Mouse (Mus musculus): ENCODE measurements around the gene Ginm1. TPM values are rescaled to one million over a fixed set of nuclear protein-coding genes. Genes with fewer than 3 reads are reported as not detected.

The Ginm1 gene
- polyA plus RNA-seq, 1 experiment from 2014 or later = 55.3 TPM

GRCm38 (mm10) chr10:7832171-7832676, 39.6 kb upstream of the Ginm1 start, which contains the start of gene Zc3h12d:
TSS of gene Zc3h12d (plus strand) at chr10:7832470.
- Histone ChIP-seq H3K4me1 (0 out of 2 replicates have a peak, but pooled peaks cover 3% of the 10 kb centered on the region), H3K27ac (no peak within 1 kb of the TSS), H3K36me3 (ENCODE audit: poor library complexity, severe bottlenecking) (no peaks in the 10 kb centered on the region), H3K4me2 (peak within 1 kb of the TSS; percentile 34), H3K4me3 (no peak within 1 kb of the TSS), H3K9me3 (replicated peaks) (no peaks in the 10 kb centered on the region), H3K9ac (no peak within 1 kb of the TSS), H3K27me3 (no peaks in the 10 kb centered on the region)
- 7% methylated on average over 15 of the region's 15 CpGs for WGBS
- ATAC-seq = 0 out of 2 replicates have a peak, but pooled peaks have one; percentile 24

GRCm38 (mm10) chr10:7826106-7826505, 33.5 kb upstream of the Ginm1 start:
- Histone ChIP-seq H3K27ac (no peak overlapping the region), H3K9ac (no peak overlapping the region), H3K36me3 (ENCODE audit: poor library complexity, severe bottlenecking) (peaks cover 42% of the 10 kb centered on the region), H3K4me3 (no peak overlapping the region), H3K9me3 (replicated peaks) (no peaks in the 10 kb centered on the region), H3K27me3 (no peaks in the 10 kb centered on the region), H3K4me2 (no peak overlapping the region), H3K4me1 (no peaks in the 10 kb centered on the region)
- 93% methylated on average over 9 of the region's 9 CpGs for WGBS
- ATAC-seq = no peak

GRCm38 (mm10) chr10:7825281-7825665, 32.6 kb upstream of the Ginm1 start:
- Histone ChIP-seq H3K27me3 (no peaks in the 10 kb centered on the region), H3K4me1 (no peaks in the 10 kb centered on the region), H3K9ac (no peak overlapping the region), H3K36me3 (ENCODE audit: poor library complexity, severe bottlenecking) (peaks cover 50% of the 10 kb centered on the region), H3K4me3 (no peak overlapping the region), H3K4me2 (no peak overlapping the region), H3K27ac (no peak overlapping the region), H3K9me3 (replicated peaks) (no peaks in the 10 kb centered on the region)
- no peak for ATAC-seq
- WGBS = 91% methylated on average over 4 of the region's 4 CpGs

- no peaks in the 10 kb centered on the region for H3K4me1 ChIP-seq
- H3K4me3 ChIP-seq = no peak overlapping the region
- ATAC-seq = no peak
- H3K27ac ChIP-seq = no peak overlapping the region
- no peak overlapping the region for H3K4me2 ChIP-seq
- peaks cover 52% of the 10 kb centered on the region for H3K36me3 ChIP-seq (ENCODE audit: poor library complexity, severe bottlenecking)
- WGBS = 87% methylated on average over 9 of the region's 9 CpGs
- no peak overlapping the region for H3K9ac ChIP-seq
- no peaks in the 10 kb centered on the region for H3K9me3 ChIP-seq (replicated peaks)
- H3K27me3 ChIP-seq = no peaks in the 10 kb centered on the region
Observed at GRCm38 (mm10) chr10:7824663-7825280, 32.1 kb upstream of the Ginm1 start.

GRCm38 (mm10) chr10:7821981-7822380, 29.4 kb upstream of the Ginm1 start:
- 97% methylated on average over 12 of the region's 12 CpGs for WGBS
- Histone ChIP-seq H3K36me3 (ENCODE audit: poor library complexity, severe bottlenecking) (peaks cover 65% of the 10 kb centered on the region), H3K4me3 (no peak overlapping the region), H3K9me3 (replicated peaks) (no peaks in the 10 kb centered on the region), H3K27me3 (no peaks in the 10 kb centered on the region), H3K4me1 (no peaks in the 10 kb centered on the region), H3K4me2 (no peak overlapping the region), H3K9ac (no peak overlapping the region), H3K27ac (no peak overlapping the region)
- ATAC-seq = no peak

GRCm38 (mm10) chr10:7820171-7820570, 27.5 kb upstream of the Ginm1 start:
- H3K9ac ChIP-seq = no peak overlapping the region
- no peaks in the 10 kb centered on the region for H3K27me3 ChIP-seq
- H3K27ac ChIP-seq = no peak overlapping the region
- peaks cover 69% of the 10 kb centered on the region for H3K36me3 ChIP-seq (ENCODE audit: poor library complexity, severe bottlenecking)
- no peak overlapping the region for H3K4me3 ChIP-seq
- WGBS = 95% methylated on average over 5 of the region's 5 CpGs
- H3K4me2 ChIP-seq = no peak overlapping the region
- no peak for ATAC-seq
- no peaks in the 10 kb centered on the region for H3K4me1 ChIP-seq
- H3K9me3 ChIP-seq (replicated peaks) = no peaks in the 10 kb centered on the region

GRCm38 (mm10) chr10:7819603-7820002, 27.0 kb upstream of the Ginm1 start:
- WGBS = 96% methylated on average over 4 of the region's 4 CpGs
- Histone ChIP-seq H3K9ac (no peak overlapping the region), H3K4me2 (no peak overlapping the region), H3K9me3 (replicated peaks) (no peaks in the 10 kb centered on the region), H3K4me1 (no peaks in the 10 kb centered on the region), H3K27ac (no peak overlapping the region), H3K27me3 (no peaks in the 10 kb centered on the region), H3K4me3 (no peak overlapping the region), H3K36me3 (ENCODE audit: poor library complexity, severe bottlenecking) (peaks cover 71% of the 10 kb centered on the region)
- no peak for ATAC-seq

- no peaks in the 10 kb centered on the region for H3K4me1 ChIP-seq
- no peak overlapping the region for H3K4me3 ChIP-seq
- no peaks in the 10 kb centered on the region for H3K9me3 ChIP-seq (replicated peaks)
- H3K36me3 ChIP-seq (ENCODE audit: poor library complexity, severe bottlenecking) = peaks cover 76% of the 10 kb centered on the region
- no peak overlapping the region for H3K9ac ChIP-seq
- H3K4me2 ChIP-seq = no peak overlapping the region
- ATAC-seq = no peak
- no peaks in the 10 kb centered on the region for H3K27me3 ChIP-seq
- 88% methylated on average over 4 of the region's 4 CpGs for WGBS
- no peak overlapping the region for H3K27ac ChIP-seq
Observed at GRCm38 (mm10) chr10:7819156-7819555, 26.5 kb upstream of the Ginm1 start.

GRCm38 (mm10) chr10:7818676-7819075, 26.1 kb upstream of the Ginm1 start:
- Histone ChIP-seq H3K27me3 (no peaks in the 10 kb centered on the region), H3K9ac (no peak overlapping the region), H3K36me3 (ENCODE audit: poor library complexity, severe bottlenecking) (peaks cover 75% of the 10 kb centered on the region), H3K27ac (no peak overlapping the region), H3K4me2 (no peak overlapping the region), H3K9me3 (replicated peaks) (no peaks in the 10 kb centered on the region), H3K4me3 (no peak overlapping the region), H3K4me1 (no peaks in the 10 kb centered on the region)
- no peak for ATAC-seq
- 93% methylated on average over 4 of the region's 4 CpGs for WGBS

GRCm38 (mm10) chr10:7816476-7816875, 23.9 kb upstream of the Ginm1 start:
- no peak overlapping the region for H3K27ac ChIP-seq
- H3K4me3 ChIP-seq = no peak overlapping the region
- no peak for ATAC-seq
- H3K4me2 ChIP-seq = no peak overlapping the region
- no peaks in the 10 kb centered on the region for H3K4me1 ChIP-seq
- no peaks in the 10 kb centered on the region for H3K27me3 ChIP-seq
- WGBS = 91% methylated on average over 2 of the region's 2 CpGs
- H3K9ac ChIP-seq = no peak overlapping the region
- H3K36me3 ChIP-seq (ENCODE audit: poor library complexity, severe bottlenecking) = peaks cover 73% of the 10 kb centered on the region
- no peaks in the 10 kb centered on the region for H3K9me3 ChIP-seq (replicated peaks)

- H3K9me3 ChIP-seq (replicated peaks) = no peaks in the 10 kb centered on the region
- no peak overlapping the region for H3K4me2 ChIP-seq
- peak; percentile 45; the same call in 1 of the 2 replicates for ATAC-seq
- WGBS = 49% methylated on average over 2 of the region's 2 CpGs
- H3K4me3 ChIP-seq = no peak overlapping the region
- H3K9ac ChIP-seq = no peak overlapping the region
- no peaks in the 10 kb centered on the region for H3K4me1 ChIP-seq
- peaks cover 74% of the 10 kb centered on the region for H3K36me3 ChIP-seq (ENCODE audit: poor library complexity, severe bottlenecking)
- H3K27ac ChIP-seq = no peak overlapping the region
- no peaks in the 10 kb centered on the region for H3K27me3 ChIP-seq
Observed at GRCm38 (mm10) chr10:7809937-7810336, 17.3 kb upstream of the Ginm1 start.

GRCm38 (mm10) chr10:7802519-7803140, 10.0 kb upstream of the Ginm1 start:
- H3K27me3 ChIP-seq = no peaks in the 10 kb centered on the region
- ATAC-seq = no peak
- H3K4me2 ChIP-seq = no peak overlapping the region
- H3K36me3 ChIP-seq (ENCODE audit: poor library complexity, severe bottlenecking) = peaks cover 79% of the 10 kb centered on the region
- H3K4me3 ChIP-seq = no peak overlapping the region
- no peak overlapping the region for H3K27ac ChIP-seq
- no peak overlapping the region for H3K9ac ChIP-seq
- no peaks in the 10 kb centered on the region for H3K4me1 ChIP-seq
- 92% methylated on average over 2 of the region's 2 CpGs for WGBS
- no peaks in the 10 kb centered on the region for H3K9me3 ChIP-seq (replicated peaks)
